Mouse (Mus musculus) heart, postnatal 10 days (tissue): Measurements from ENCODE around the gene Camk2n2. TPM values are rescaled to one million over a fixed set of nuclear protein-coding genes. Genes with fewer than 3 reads are reported as not detected.

Experiments
- DNase-seq, 2 experiments: peaks; one replicate each; pipeline ENCODE4 v3.0.0; 2021
- intact Hi-C: fragments of 180-260 bp; cut with DNase I; formaldehyde crosslinking; loops from one replicate; pipeline ENCODE4 v1.15.1; 2025
- microRNA-seq, 2 experiments: library from miRNA; unstranded; fragments of <30 nt; microRNA quantifications; one replicate each; pipeline ENCODE4 v1.2.0; 2022
- total RNA-seq, 2 experiments: library from RNA; stranded (reverse); gene quantifications; 2 replicates each; pipeline ENCODE4 v1.2.3; 2021

The Camk2n2 gene
- total RNA-seq, 2 experiments from 2014 or later, result 1.3 to 1.6 TPM

DNA sequence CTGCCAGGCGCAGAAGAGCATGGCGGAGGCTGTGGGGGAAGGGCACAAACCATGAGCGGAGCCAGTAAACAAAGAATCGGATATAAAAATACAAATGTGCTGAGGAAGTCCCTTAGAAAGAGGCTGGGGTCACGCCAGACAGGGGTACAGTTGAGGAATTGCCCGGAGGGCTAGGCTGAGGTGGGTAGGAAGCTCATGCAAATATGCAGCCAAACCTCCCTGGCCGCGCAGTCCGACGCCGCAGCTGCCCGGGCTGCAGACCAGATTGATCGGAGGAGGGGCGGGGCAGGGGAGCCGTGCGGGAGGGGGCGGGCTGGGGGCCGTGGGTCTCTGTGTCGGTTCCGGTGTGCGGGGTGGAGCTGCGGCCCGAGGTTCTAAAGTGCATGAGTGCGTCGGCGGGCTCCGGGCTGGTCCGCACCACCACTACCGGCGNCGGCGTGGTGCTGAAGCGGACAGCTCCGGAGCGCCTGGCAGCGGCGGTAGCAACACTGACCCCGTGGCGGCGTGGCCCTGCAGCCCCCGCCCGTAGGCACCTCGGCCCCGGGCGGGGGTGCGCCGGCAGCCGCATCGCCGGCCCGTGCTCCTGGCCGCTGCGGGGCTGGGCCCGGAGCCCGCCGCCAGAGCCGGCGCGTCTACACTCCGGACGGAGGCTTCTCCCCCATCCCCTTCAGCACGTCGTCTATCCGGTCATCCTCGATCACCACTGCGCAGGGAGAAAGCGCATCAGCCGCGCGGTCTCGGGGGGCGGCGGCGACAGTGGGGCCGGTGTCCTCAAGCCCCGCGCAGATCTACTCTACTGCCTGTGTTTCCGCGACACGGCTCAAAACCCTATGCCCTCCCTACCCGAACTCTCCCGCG is 1.3 kb downstream of the Camk2n2 start:
- intact Hi-C loops, result loop anchor here (5.0 kb wide), 1 partner anchor 122 kb away; the partner anchor contains the start of gene Eif2b5
- DNase-seq, result peak; percentile 43 to 45

DNA sequence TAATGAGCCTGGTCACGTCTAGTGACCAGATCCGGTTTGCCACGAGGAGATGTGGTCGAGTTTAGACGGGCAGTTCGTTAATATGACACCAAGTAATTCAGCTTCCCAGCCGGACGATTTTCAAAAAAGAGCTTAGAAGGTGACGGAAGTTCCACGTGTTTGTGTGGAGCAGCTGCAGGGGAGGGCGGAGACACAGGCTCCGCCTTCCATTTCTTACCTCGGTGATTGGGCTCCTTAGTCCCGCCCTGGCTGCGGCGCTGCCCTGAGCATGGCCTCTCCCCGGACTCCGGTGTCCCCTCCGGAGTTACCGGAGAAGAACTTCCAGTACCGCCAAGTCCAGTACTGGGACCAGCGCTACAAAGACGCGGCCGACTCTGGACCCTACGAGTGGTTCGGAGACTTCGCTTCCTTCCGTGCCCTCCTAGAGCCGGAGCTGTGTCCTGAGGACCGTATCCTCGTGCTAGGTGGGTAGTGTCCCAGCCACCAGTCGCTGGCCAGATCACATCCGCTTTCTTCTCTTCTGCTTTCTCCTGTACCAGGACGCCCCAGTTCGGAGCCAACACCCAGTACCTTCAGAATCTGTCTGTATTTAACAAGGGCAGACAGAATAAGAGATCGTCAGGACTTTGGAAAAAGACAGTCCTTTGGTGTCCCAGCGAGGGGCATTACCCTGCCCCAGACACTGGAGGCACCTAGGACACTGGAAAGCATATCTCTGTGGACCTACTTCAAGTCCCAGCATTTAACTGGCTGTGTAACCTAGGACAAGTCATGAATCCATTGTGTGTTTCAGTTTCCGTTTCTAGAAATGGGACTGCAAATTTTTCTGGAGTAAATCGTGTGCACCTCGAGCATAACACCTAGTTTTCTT is 9.5 kb downstream of the Camk2n2 start, which contains the start of the genes Eef1akmt4, Gm49333 and Alg3:
Gene Eef1akmt4 (plus strand): TSS at position 237 of the 871 bp plus-strand sequence.
Gene Gm49333 (plus strand): TSS at position 254 of the 871 bp plus-strand sequence.
Gene Alg3 (minus strand): TSS at position 379 of the 871 bp plus-strand sequence.
- DNase-seq, result peak; percentile 90
- intact Hi-C loops, result loop anchor here (5.0 kb wide), 3 partner anchors 41 to 94 kb away; partner anchors contain the start of genes Ap2m1, Dvl3 and Psmd2

DNA sequence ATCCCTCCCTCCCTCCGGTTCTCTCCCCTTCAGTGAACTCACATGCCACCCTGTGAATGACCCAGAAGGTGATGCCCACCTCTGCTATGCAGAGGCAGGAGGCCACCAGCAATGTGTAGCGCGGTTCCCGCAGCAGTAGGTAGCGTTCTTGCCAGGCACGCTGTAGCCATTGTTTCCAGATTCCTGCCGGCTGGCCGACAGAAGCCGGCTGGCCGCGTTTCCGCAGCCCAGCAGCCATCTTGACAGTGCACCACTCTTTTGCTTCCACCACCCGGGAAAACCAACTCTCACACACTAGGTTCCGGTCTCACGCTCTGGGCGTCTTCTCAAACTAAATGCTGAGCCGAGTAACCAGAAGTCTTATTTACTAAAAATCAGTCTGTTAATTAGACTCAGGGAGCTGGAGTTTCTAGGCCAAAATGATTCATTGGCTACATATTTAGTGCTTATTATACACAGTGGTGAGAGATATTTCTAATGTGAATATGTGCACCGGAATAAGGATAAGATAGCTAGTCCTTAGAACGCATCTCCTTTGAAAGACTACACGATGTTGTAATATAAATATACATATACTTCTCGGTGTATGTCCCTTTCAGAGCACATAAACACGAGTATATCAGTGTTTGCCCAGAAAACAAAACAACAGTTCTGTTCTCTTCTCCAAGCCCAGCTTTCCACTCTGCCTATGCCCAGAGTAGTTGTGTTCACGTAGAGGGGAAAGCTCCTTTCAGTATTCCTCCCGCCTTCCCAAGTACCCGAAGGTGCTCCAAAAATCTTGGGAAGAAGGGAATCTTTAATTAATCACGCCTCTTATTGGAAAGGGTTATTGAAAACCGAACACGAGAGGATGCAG is 10.4 kb downstream of the Camk2n2 start:
- DNase-seq, result peak; percentile 87 to 88
- intact Hi-C loops, result loop anchor here (5.0 kb wide), 3 partner anchors 42 to 93 kb away; partner anchors contain the start of genes Ap2m1, Dvl3 and Psmd2

DNA sequence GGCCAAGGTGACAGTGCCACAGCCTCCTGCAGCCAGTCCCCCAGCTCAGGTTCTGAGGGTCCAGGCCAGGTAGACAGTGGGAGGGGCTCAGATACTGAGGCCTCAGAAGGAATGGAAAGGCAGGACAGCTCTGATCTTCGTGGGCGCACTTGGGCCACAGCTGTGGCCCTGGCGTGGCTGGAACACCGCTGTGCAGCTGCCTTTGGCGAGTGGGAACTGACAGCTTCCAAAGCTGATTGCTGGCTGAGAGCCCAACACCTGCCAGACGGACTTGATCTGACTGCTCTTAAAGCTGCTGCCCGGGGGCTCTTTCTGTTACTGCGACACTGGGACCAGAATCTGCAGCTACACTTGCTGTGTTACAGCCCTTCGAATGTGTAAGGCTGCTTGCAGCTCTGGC is 16.4 kb downstream of the Camk2n2 start:
- no peak for DNase-seq

DNA sequence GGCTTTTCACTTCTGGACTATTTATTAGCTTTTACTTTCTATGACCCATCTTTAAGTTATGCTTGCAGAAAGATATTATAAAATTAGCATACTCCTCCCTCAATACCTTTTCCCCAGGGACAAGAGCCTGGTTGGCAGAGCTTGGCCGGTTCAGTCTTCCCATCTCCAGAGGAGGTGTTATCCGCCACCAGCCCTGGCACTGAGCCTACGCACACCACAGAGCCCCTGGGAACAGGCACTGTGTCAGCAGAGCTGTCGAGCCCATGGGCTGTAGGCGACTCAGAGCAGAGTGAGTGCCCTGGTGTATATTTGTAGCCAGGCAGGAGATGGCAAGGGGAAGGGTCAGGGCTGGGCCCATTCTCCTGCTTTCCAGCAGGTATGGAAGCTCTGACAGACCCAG is 20.6 kb downstream of the Camk2n2 start:
- intact Hi-C loops, result no loop called here
- no peak for DNase-seq

More for the DNA sequence above, 16.4 kb downstream of the Camk2n2 start:
- intact Hi-C loops, result no loop called here

DNA sequence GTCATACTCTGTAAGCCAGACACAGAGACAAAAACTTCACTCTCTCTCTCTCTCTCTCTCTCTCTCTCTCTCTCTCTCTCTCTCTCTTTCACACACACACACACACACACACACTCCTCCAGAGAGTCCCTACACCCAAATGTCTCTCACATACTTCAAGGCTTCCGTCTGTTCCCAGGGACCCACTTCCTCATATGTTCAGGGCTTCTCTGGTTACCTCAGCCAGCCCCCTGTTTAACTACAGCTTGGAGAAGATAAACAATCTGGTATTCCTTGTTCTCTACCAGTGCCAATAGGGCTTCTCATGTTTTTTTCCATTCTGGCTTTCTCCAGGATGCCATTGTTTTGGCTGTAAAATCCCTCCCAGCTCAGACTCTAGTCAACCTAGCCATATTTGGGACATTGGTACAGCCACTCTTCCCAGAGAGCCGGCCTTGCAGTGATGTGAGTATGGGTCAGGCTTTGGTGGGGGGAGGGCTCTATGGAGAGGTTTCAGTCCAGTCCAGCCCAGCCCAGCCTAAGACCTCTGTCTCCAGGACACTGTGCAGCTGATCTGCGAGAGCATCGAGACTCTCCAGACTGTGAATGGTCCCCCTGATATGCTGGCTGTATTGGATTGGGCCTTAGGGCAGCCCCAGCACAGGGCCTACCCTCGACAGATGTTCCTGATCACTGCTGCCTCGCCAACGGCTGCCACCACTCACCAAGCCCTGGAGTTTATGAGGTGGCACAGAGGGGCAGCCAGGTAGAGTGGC is 24.2 kb downstream of the Camk2n2 start:
- intact Hi-C loops, result no loop called here
- DNase-seq, result no peak

DNA sequence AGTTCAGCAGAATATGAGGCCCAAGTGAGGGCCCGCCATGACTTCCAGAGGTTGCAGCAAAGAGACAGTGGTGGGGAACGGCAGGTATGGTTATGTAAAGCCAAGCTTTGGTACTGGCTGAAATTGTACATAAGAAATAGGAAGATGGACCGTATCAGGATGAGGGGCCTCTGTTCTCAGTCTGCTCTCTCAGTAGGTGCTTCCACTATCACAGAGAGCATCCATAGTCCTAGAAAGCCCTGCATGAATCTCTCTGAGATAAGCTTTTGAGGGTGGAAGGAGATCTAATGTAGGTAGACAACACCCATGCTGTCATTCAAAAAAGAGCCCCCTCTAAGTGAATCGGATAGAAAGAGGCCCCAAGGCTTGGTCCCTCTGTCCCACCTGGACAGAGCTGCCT is 25.4 kb downstream of the Camk2n2 start:
- intact Hi-C loops, result no loop called here
- DNase-seq, result no peak

DNA sequence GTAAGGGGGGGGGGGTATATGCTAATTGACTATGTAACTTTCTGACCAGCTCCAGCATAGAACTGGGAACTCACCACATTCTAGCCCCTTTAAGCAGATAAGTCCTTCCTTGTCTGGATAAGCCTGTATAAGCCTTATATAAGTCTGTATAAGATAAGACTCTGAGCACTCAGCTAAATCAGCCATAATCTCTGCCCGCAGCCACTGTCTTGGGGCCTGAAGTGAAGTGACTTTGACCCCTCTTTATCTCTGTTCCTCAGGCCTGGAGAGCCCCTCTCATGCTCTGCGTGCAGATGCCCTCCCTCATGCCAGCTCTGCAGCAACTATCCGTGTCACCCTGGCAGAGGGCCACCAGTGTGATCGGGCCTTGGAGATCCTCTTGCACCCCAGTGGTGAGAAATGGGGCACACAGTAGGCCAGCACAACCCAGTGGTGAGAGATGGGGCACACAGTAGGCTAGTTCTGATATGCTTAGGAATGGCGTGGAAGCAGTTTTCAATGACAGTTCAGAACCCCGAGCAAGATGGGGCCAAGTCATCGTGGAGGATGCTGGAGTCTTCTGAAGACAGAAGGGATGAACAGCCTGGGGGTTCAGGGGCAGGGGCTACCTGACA is 25.9 kb downstream of the Camk2n2 start:
- intact Hi-C loops, result no loop called here
- DNase-seq, result no peak

DNA sequence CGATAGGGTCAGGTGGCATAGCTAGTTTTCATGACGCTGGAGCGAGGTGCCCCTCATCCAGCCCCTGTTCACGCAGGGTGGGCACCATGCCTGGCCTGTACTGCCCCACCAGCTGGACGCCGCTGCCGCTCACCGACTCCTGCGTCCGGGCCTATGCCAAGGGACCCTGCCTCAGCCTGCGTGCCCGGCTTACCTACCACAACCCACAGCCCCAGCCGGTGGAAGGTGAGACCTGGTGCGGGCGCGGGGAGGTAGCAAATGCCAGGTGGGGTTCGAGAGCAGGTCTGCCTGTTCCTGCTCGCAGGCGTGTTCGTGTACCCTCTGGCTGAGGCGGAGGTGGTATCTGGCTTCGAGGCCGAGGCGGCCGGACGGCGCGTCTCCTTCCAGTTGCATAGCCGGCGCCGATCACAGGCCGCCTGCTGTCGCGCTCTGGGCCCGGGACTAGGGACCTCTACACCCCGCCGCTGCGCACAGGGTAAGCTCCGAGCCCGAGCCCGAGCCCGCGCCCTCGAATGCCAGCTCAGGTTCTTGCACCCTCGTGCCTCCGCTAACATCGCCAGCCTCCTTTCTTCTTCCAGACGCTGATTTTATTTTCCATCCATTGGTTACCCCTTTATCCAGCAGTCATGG is 29.9 kb downstream of the Camk2n2 start:
- intact Hi-C loops, result no loop called here
- peak in 1 of 2 experiments; percentile 11 for DNase-seq

DNA sequence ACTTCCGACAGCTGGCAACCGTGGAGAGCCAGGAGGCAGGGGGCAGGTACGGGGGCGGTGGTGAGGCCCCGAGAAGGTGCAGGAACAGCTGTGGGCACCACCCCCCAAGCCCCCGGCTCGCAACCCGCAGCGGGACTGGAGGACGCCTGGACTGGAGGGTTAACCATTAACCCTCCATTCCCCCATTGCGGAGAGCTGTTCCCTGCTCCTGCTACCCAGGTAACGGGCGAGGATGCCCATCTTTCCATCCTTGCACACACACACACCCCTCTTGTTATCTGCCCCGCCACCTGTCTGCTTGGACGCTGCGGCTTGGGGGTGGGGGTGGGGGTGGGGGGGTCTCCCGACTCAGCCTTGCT is 30.4 kb downstream of the Camk2n2 start:
- no peak for DNase-seq
- intact Hi-C loops, result no loop called here

DNA sequence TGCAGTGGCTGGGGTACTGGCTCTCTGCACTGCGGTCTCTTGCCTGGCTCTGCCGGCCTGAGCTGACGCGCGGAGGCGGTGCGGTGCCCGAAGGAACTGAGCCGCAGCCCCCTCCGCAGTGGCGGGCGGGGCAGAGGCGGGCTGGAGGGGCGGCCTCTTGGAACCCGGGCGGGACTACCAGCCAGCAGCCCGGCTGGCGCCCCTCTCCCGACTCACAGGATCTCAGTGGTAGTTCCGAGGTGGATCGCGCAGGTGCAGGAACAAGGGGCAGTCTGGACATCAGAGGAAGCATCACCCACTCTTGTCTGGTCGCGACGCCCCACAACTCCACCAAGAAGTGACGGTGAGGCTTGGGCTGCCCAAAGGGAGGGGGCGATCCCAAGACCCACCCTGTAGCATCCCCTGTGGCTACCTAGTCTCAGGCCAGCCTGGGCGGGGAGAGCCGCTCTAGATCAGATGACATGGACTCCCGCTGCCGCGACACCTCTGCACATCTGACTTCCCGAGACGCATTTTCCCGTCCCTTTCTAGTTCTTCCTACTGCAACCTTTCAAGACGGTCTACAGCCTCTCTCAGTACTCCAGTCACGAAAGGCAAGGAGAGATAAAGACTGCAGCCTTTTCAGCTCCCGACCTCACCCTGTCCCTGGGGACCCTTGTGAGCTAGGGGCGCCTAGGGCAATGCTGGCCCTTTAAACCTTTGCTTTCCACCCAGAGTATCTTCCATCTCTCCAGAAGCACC is 31.0 kb downstream of the Camk2n2 start:
- peak; percentile 10 to 16 for DNase-seq

DNA sequence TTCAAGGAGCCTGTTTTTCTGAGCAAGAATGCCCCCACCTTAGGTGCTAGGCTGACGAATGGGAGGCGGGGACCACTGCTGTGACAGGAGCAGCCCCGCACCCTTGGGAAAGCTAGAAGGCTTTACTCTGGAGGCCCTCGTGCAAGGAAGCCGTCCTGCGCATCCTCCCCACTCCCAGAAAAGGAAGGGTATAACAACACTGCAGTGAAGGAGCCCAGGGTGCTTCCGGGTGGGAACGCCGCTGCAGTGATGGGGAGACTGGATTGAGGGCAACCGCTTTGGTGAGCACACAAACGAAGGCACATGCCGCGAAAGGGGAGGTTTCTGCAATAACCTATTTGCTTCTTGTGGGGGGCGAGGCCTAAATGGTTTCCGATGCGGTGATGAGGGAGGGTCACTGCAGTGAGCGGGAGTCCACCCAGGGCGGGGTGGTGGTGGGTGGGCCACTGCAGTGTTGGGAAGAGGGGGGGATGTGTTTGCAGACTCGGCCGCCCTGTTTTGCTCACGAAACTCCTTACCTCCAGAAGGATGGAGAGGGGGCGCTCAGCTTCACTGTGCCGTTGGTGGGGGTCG is 31.6 kb downstream of the Camk2n2 start, which contains the start of gene Vwa5b2:
Gene Vwa5b2 (plus strand): TSS at position 106 of the 573 bp plus-strand sequence.
- DNase-seq, result no peak
- intact Hi-C loops, result loop anchor here (5.0 kb wide), 1 partner anchor 53 kb away; no protein-coding TSS in a partner anchor

More for the DNA sequence above, 31.0 kb downstream of the Camk2n2 start:
- intact Hi-C loops, result loop anchor here (5.0 kb wide), 1 partner anchor 52 kb away; no protein-coding TSS in a partner anchor

Small RNA genes lying within 50 kb of the gene (microRNA-seq; reads per million reads assigned to microRNA genes)
- 0 to 0.35 reads per million in 2 experiments for gene Mir1224

Other genes with a start within 250 kb of the Camk2n2 start
- gene Abcc5, start 194.9 kb downstream of the Camk2n2 start, total RNA-seq, result 10 to 100 TPM; 48.1 to 53.5 TPM
- 10 to 100 TPM; 52.7 to 54.2 TPM for gene Eif2b5, start 122.5 kb downstream of the Camk2n2 start, total RNA-seq
- gene Dvl3, start 104.3 kb downstream of the Camk2n2 start, total RNA-seq, result 10 to 100 TPM; 60.7 to 61.7 TPM
- gene Ap2m1, start 85.8 kb downstream of the Camk2n2 start, total RNA-seq, result 100 to 1,000 TPM; 253 to 284 TPM
- gene Abcf3, start 72.7 kb downstream of the Camk2n2 start, total RNA-seq, result 10 to 100 TPM; 62.9 to 66.2 TPM
- 1 to 10 TPM in 1 of 2 experiments, under 1 TPM in 1; 0.30 to 1.0 TPM for gene Vwa5b2, start 31.8 kb downstream of the Camk2n2 start, total RNA-seq
- 1 to 10 TPM; 5.1 to 5.3 TPM for gene Eef1akmt4, start 9.7 kb downstream of the Camk2n2 start, total RNA-seq
- gene Gm49333, start 9.7 kb downstream of the Camk2n2 start, total RNA-seq, result under 1 TPM in 1 of 2 experiments, not detected in 1; 0.20 TPM
- 10 to 100 TPM; 11.3 to 11.8 TPM for gene Alg3, start 9.6 kb downstream of the Camk2n2 start, total RNA-seq
- under 1 TPM; 0.62 TPM for gene Ece2, start 8.5 kb upstream of the Camk2n2 start, total RNA-seq
- 100 to 1,000 TPM; 195 TPM for gene Psmd2, start 30.4 kb upstream of the Camk2n2 start, total RNA-seq
- 100 to 1,000 TPM; 353 to 356 TPM for gene Eif4g1, start 47.0 kb upstream of the Camk2n2 start, total RNA-seq
- 10 to 100 TPM; 16.0 to 18.9 TPM for gene Fam131a, start 72.0 kb upstream of the Camk2n2 start, total RNA-seq
- gene Polr2h, start 96.4 kb upstream of the Camk2n2 start, total RNA-seq, result 10 to 100 TPM; 12.5 to 13.2 TPM
- 1 to 10 TPM; 3.3 to 3.5 TPM for gene Clcn2, start 96.5 kb upstream of the Camk2n2 start, total RNA-seq
- 1 to 10 TPM; 1.4 to 3.4 TPM for gene Chrd, start 111.8 kb upstream of the Camk2n2 start, total RNA-seq
- gene Thpo, start 113.2 kb upstream of the Camk2n2 start, total RNA-seq, result not detected